Mouse (Mus musculus) G1E (cell line): ENCODE data around the gene Dcp1b. TPM values are rescaled to one million over a fixed set of nuclear protein-coding genes. Genes with fewer than 3 reads are reported as not detected.

ENCODE experiments used
- ATAC-seq: 2 replicates; pipeline ENCODE4 v1.8.0; 2016; ENCODE audit warnings: mild to moderate bottlenecking; ENCODE audit not compliant: insufficient number of reproducible peaks, poor library complexity, low FRiP score, severe bottlenecking; ENCODE audit errors: extremely low read depth
- DNase-seq: peaks from one replicate; pipeline ENCODE4 v3.0.0; 2012; ENCODE audit warnings: low spot score
- H3K27me3 ChIP-seq: 2 replicates; pipeline ENCODE4 v1.6.1; 2012; ENCODE audit warnings: mild to moderate bottlenecking, low read length, inconsistent platforms; ENCODE audit not compliant: insufficient read depth
- H3K36me3 ChIP-seq: replicated peaks from 2 replicates; pipeline ENCODE3; 2012; ENCODE audit warnings: mild to moderate bottlenecking, inconsistent platforms
- H3K4me1 ChIP-seq: 2 replicates; pipeline ENCODE4 v1.6.1; 2012; ENCODE audit warnings: low read depth, low read length, inconsistent platforms, mixed read lengths; ENCODE audit not compliant: insufficient read depth
- H3K4me3 ChIP-seq: 2 replicates; pipeline ENCODE4 v1.5.1; 2012; ENCODE audit warnings: low read depth, mild to moderate bottlenecking, inconsistent platforms, low read length, moderate library complexity, mixed read lengths
- H3K9me3 ChIP-seq: replicated peaks from 2 replicates; pipeline ENCODE4 v1.6.1; 2012; ENCODE audit warnings: inconsistent platforms
- CTCF ChIP-seq: IDR thresholded peaks from 2 replicates; pipeline ENCODE4 v1.5.1; 2012; ENCODE audit warnings: low read depth, low read length, inconsistent platforms, mixed read lengths
- GATA1 ChIP-seq: IDR thresholded peaks from 2 replicates; pipeline ENCODE4 v1.6.1; 2012; ENCODE audit warnings: borderline replicate concordance, low read length, inconsistent platforms, mixed read lengths
- GATA2 ChIP-seq: IDR thresholded peaks from 2 replicates; pipeline ENCODE4 v1.6.1; 2012; ENCODE audit warnings: low read depth, low read length, inconsistent platforms, borderline replicate concordance
- POLR2AphosphoS5 ChIP-seq: IDR thresholded peaks from 2 replicates; pipeline ENCODE4 v1.6.1; 2012; ENCODE audit warnings: low read depth, low read length, inconsistent platforms; ENCODE audit not compliant: insufficient replicate concordance
- TAL1 ChIP-seq: conservative IDR thresholded peaks from 2 replicates; pipeline ENCODE4 v1.6.1; 2012; ENCODE audit warnings: low read depth, low read length, inconsistent platforms, mixed read lengths
- polyA plus RNA-seq: library from polyadenylated mRNA; stranded (reverse); fragments of >175 nt; gene quantifications from 2 replicates; pipeline ENCODE4 v1.2.3, GENCODE M21; 2012
- total RNA-seq, 2 experiments: library from RNA; stranded (forward) in 1 of 2; stranded (reverse) in 1 of 2; fragments of 200-1000 nt in 1 of 2; fragments of >200 nt in 1 of 2; fragmentation: Nextera tagmentation in 1 of 2; gene quantifications; 2 replicates each; pipeline ENCODE4 v1.2.3; 2014 to 2017

The Dcp1b gene
- total and polyA plus RNA-seq, 3 experiments, result 7.9 to 18.2 (median 15.0) TPM

GRCm38 (mm10) chr6:119193571-119194154, 18.6 kb downstream of the Dcp1b start:
- Histone ChIP-seq H3K4me3 (no peak overlapping the region), H3K27me3 (no peaks in the 10 kb centered on the region), H3K4me1 (no peaks in the 10 kb centered on the region), H3K9me3 (no peaks in the 10 kb centered on the region), H3K36me3 (peaks cover 54% of the 10 kb centered on the region)
- TF ChIP-seq GATA2 (no peak), CTCF (no peak), TAL1 (no peak), GATA1 (no peak), POLR2AphosphoS5 (no peak)
- no peak for ATAC-seq
- no peak for DNase-seq

- Histone ChIP-seq H3K36me3 (peaks cover 53% of the 10 kb centered on the region), H3K4me1 (no peaks in the 10 kb centered on the region), H3K9me3 (no peaks in the 10 kb centered on the region), H3K27me3 (no peaks in the 10 kb centered on the region), H3K4me3 (no peak overlapping the region)
- no peak for TF ChIP-seq POLR2AphosphoS5
- TF ChIP-seq TAL1, result no peak
- TF ChIP-seq GATA2, result no peak
- TF ChIP-seq CTCF, result no peak
- no peak for TF ChIP-seq GATA1
- DNase-seq (no peak), ATAC-seq (no peak)
These were observed 19.1 kb downstream of the Dcp1b start for GRCm38 (mm10) chr6:119194161-119194560.

- H3K4me3 ChIP-seq, result no peak overlapping the region
- DNase-seq, result no peak
- peaks cover 49% of the 10 kb centered on the region for H3K36me3 ChIP-seq
- H3K9me3 ChIP-seq, result no peaks in the 10 kb centered on the region
- no peaks in the 10 kb centered on the region for H3K27me3 ChIP-seq
- no peaks in the 10 kb centered on the region for H3K4me1 ChIP-seq
- TF ChIP-seq GATA1, result no peak
- TF ChIP-seq TAL1, result no peak
- TF ChIP-seq GATA2, result no peak
- TF ChIP-seq CTCF, result no peak
- TF ChIP-seq POLR2AphosphoS5, result no peak
- ATAC-seq, result no peak
These were observed 19.5 kb downstream of the Dcp1b start for GRCm38 (mm10) chr6:119194601-119195000.

GRCm38 (mm10) chr6:119196382-119197305, 21.6 kb downstream of the Dcp1b start, which contains the start of gene Cacna1c:
Gene Cacna1c, minus strand, starts transcription at chr6:119196418.
- TF ChIP-seq GATA2 (no peak), POLR2AphosphoS5 (no peak), TAL1 (no peak), GATA1 (no peak), CTCF (no peak)
- Histone ChIP-seq H3K4me1 (no peaks in the 10 kb centered on the region), H3K27me3 (no peaks in the 10 kb centered on the region), H3K4me3 (no peak within 1 kb of the TSS), H3K9me3 (no peaks in the 10 kb centered on the region), H3K36me3 (peaks cover 38% of the 10 kb centered on the region)
- no peak for DNase-seq
- ATAC-seq, result no peak

- TF ChIP-seq GATA2 (no peak), POLR2AphosphoS5 (no peak), GATA1 (no peak), CTCF (no peak), TAL1 (no peak)
- H3K9me3 ChIP-seq, result no peaks in the 10 kb centered on the region
- peaks cover 33% of the 10 kb centered on the region for H3K36me3 ChIP-seq
- DNase-seq (no peak), ATAC-seq (no peak)
- no peak overlapping the region for H3K4me3 ChIP-seq
- H3K4me1 ChIP-seq, result no peaks in the 10 kb centered on the region
- no peaks in the 10 kb centered on the region for H3K27me3 ChIP-seq
These were observed 23.7 kb downstream of the Dcp1b start for GRCm38 (mm10) chr6:119198534-119199273.
